Mouse (Mus musculus) hindlimb bud, embryonic 11.5 days (tissue): ENCODE measurements around the gene Upf1.

Experiments used
- DNase-seq: peaks from one replicate; pipeline ENCODE4 v3.0.0-alpha.2; 2012; ENCODE audit warnings: low read depth, low spot score; ENCODE audit errors: extremely low spot score

Gene Upf1

GRCm38 (mm10) chr8:70360769-70361168, 7.7 kb upstream of the Upf1 start:
- DNase-seq: no peak

GRCm38 (mm10) chr8:70359411-70359810, 6.3 kb upstream of the Upf1 start:
- DNase-seq: no peak

- no peak for DNase-seq
Measured at GRCm38 (mm10) chr8:70356111-70356510, 3.0 kb upstream of the Upf1 start.

GRCm38 (mm10) chr8:70354004-70354403, 926 bp upstream of the Upf1 start:
- no peak for DNase-seq

GRCm38 (mm10) chr8:70352657-70353151, 374 bp downstream of the Upf1 start:
- DNase-seq: no peak

GRCm38 (mm10) chr8:70352000-70352384, 1.1 kb downstream of the Upf1 start:
- no peak for DNase-seq

- DNase-seq: no peak
Measured at GRCm38 (mm10) chr8:70351035-70351999, 1.8 kb downstream of the Upf1 start.

GRCm38 (mm10) chr8:70347860-70348420, 5.1 kb downstream of the Upf1 start:
- no peak for DNase-seq

GRCm38 (mm10) chr8:70347443-70347842, 5.6 kb downstream of the Upf1 start:
- no peak for DNase-seq

- DNase-seq: no peak
Measured at GRCm38 (mm10) chr8:70344279-70344678, 8.8 kb downstream of the Upf1 start.

- DNase-seq: no peak
Measured at GRCm38 (mm10) chr8:70343696-70344095, 9.4 kb downstream of the Upf1 start.

- DNase-seq: no peak
Measured at GRCm38 (mm10) chr8:70343076-70343475, 10.0 kb downstream of the Upf1 start.

- no peak for DNase-seq
Measured at GRCm38 (mm10) chr8:70342007-70342406, 11.1 kb downstream of the Upf1 start.

GRCm38 (mm10) chr8:70340659-70341058, 12.4 kb downstream of the Upf1 start:
- DNase-seq: no peak

GRCm38 (mm10) chr8:70338931-70339330, 14.1 kb downstream of the Upf1 start:
- no peak for DNase-seq

GRCm38 (mm10) chr8:70332878-70333202, 20.2 kb downstream of the Upf1 start:
- no peak for DNase-seq

GRCm38 (mm10) chr8:70332070-70332877, 20.8 kb downstream of the Upf1 start:
- DNase-seq: no peak

GRCm38 (mm10) chr8:70331526-70331925, 21.6 kb downstream of the Upf1 start:
- DNase-seq: no peak

- no peak for DNase-seq
Measured at GRCm38 (mm10) chr8:70330741-70331364, 22.2 kb downstream of the Upf1 start.

- no peak for DNase-seq
Measured at GRCm38 (mm10) chr8:70329835-70330740, 23.0 kb downstream of the Upf1 start.
